Mouse (Mus musculus) embryo, embryonic 10 days (tissue): ENCODE results near the gene Arhgdib.

Source experiments
- DNase-seq: peaks from one replicate; pipeline ENCODE4 v3.0.0-alpha.2; 2015; ENCODE audit warnings: low spot score

Gene Arhgdib

GRCm38 (mm10) chr6:136941051-136942021 lies at the start of gene Arhgdib:
Arhgdib (minus strand) TSS chr6:136941899.
- DNase-seq = peak; percentile 52

DNA sequence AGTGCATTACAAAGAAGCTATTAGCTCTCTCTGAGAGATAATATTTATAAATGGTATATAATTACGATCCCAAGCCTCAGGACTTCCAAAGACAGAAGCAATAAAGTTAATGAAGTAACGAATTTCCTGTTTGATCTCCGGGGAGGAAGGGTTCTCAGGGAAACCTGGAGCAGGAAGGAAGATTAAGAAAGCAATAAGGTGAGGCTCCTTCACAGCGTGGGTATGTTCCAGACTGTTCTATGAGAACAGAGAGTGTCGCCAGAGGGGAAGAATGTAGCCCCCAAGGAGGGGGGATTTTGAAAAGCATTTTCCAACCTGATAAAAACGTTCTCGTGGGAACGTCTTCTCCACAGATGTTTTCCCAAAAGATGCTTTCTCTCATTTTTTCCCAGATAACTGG lies 48.9 kb upstream of the Arhgdib start:
- DNase-seq = no peak

DNA sequence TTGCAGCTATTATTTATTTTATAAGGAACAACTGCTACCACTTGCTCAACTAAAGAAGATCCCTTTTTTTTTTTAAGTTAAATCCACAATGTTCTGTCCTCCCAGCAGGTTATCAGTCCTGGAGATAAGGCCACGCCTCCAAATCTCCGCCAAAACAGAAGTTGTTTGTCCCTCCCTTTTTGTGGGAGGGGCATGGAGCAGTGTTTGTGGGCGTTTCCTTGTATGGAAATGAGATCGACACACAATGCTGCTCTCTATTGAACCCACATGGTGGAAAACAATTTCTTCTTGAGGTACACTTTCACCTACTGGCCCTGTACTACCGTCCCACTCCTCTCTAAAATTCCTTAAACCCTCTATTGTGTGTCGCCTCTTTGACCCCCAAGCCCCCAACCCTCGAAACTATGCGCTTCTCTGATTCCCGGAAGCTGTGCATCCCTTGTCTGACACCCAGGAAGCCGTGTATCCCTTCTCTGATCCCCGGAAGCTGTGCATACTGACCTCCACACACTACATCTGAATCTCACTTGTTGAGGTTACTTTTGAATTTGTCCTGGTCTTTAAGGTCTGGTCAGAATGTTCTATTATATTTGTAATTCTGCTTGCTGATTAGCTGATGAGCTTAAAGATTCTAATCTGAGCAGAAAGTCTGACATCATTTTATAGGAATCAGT lies 48.3 kb upstream of the Arhgdib start:
- DNase-seq = peak; percentile 44

- DNase-seq = no peak
Observed at GRCm38 (mm10) chr6:136988536-136989060, 46.9 kb upstream of the Arhgdib start.

DNA sequence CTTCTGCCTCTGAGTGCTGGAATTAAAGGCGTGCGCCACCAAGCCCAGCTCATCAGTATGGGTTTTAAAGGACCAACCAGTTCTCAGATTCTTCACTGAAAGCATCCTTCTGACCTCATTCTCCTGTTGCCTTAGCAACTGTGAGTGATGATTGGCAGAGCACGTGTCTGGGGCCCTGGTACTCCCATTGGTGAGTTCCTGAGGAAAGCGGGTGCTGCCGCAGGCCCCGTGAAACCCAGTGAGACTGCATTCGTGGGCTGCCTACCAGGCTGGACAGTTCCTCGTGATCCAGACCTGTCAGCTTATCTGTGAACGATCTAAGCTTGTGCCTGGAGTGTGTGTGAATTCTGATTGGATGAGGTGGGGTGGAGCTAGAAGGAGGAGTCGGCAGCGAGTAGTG lies 45.0 kb upstream of the Arhgdib start:
- DNase-seq = no peak

GRCm38 (mm10) chr6:136986019-136986418 lies 44.3 kb upstream of the Arhgdib start:
- no peak for DNase-seq

- peak; percentile 43 for DNase-seq
Observed at GRCm38 (mm10) chr6:136983201-136983600, 41.5 kb upstream of the Arhgdib start.

GRCm38 (mm10) chr6:136982581-136982980 lies 40.9 kb upstream of the Arhgdib start:
- no peak for DNase-seq

DNA sequence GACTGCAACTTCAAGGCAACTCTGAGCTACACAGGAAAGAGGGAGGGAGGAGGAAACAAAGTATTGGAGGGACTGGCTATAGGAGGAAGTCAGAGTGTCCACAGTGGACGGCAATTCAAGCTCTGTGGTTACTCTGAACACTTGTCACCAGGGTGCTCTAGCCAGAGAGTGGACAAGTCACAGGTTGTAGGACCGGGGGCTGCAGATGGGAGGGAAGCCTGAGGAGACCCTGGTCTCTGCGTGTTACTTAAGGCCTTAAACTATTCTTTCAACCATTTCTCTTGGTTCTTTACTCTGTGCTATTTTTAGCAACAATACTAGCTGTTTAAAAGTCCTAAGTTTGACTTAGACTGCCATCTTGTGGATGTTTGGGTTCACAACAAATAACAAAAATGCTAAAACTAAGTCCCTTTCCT lies 38.6 kb upstream of the Arhgdib start:
- DNase-seq = peak; percentile 76

DNA sequence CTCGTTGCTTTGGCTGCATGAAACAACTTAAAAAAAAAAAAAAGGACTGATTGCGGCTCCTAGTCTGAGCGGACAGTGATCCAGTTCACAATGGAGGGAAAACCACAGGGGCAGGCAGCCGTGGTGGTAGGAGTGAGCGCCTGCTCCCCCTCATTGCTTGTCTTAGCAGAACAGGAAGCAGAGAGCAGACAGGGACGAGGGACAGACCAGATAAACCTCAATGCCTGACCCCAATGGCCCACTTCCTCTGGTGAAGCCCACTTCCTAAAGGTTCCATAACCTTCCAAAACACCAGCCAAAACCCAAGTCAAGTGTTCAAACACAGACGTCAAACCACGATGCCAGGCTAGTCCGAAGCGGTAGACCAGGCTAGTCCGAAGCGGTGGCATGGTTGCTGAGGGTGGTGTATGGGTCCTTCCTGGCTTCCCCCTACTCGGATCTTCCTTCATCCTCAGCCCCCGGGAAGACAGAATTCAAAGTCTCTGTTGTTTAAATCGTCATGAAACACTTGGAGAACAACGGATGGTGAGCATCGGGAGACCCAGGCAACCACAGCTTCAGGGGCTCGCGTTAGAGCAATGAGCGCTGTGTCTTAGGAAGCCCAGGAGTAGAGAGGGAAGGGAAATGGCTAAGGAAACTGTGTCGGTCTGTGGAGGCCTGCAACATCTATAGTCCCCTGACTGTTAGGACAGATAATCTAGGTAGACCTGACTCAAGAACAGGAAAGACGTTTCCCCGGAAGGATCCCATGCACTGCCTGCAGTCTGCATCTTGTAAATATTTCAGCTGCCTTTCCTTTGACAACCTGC lies 37.8 kb upstream of the Arhgdib start:
- DNase-seq = no peak

- peak; percentile 47 for DNase-seq
Observed at GRCm38 (mm10) chr6:136968877-136969276, 27.2 kb upstream of the Arhgdib start.

DNA sequence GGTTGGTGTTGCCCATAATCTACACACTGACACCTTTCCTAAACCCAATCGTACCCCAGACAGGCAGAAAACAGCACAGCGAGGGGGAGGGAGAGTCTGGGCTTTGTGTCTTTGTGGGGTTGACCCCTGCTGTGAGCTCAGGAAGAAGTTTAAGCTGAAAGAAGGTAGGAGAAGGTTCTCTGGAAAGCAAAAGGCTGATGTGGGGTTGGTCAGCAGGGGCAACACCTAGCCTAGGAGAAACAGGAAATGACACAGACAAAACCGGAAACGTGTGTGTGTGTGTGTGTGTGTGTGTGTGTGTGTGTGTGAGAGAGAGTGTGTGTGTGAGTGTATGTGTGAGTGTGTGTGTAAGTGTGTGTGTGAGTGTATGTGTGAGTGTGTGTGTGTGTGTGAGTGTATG lies 25.8 kb upstream of the Arhgdib start:
- DNase-seq = no peak

- DNase-seq = no peak
Observed at GRCm38 (mm10) chr6:136965912-136966311, 24.2 kb upstream of the Arhgdib start.

- no peak for DNase-seq
Observed at GRCm38 (mm10) chr6:136964609-136965510, 23.2 kb upstream of the Arhgdib start.

DNA sequence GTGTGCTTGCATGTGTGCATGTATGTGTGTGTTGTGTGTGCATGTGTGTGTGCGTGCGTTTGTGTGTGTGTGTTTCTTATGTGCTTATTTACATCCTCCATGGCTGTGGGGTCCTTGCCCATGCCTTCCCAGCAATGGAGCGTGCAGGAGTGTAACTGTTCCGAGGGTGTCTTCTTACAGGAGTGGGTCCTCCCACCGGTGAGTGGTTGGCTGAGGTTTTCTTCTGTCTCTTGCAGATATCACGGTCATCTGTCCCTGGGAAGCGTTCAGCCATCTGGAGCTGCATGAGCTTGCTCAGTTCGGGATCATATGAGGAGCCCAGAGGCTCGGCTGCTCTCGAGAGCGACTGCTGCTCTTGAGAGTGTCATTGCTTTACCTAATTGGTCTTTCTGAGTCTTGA lies 21.3 kb upstream of the Arhgdib start:
- DNase-seq = no peak

DNA sequence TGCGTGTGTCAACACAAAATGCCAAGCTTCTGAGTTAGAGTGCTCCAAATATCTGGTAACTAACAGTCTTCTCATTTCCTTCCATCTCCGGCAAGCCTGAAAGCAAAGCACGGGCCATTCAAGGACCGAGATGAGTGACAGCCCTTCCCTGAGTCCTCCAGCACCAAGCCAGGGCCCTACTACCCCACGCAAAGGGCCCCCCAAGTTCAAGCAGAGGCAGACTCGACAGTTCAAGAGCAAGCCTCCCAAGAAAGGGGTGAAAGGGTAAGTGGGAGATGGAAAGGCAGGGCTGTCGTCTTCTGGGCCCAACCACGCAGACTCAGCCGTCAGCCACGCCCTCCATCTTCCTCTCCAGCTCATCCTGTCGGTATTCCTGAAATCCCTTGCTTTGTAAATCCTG lies 17.4 kb upstream of the Arhgdib start:
- no peak for DNase-seq

DNA sequence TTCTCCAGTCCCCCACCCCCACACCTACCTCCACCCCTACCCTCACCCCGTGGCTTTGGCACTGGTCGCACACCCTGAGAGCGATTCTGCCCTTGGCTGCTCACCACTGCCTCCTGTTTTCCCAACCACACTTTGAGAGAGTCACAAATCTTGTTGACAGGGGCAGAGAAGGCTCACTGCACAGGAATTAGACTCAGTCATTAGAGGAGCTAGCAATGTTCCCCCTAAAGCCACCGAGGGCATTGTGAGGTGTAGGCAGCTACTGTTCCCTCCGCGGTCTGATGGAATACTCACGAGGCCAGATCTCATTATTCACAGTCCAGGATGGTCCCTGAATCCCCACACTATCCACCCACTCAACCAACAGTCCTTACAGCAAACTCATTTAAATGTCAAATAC lies 15.4 kb upstream of the Arhgdib start:
- no peak for DNase-seq

DNA sequence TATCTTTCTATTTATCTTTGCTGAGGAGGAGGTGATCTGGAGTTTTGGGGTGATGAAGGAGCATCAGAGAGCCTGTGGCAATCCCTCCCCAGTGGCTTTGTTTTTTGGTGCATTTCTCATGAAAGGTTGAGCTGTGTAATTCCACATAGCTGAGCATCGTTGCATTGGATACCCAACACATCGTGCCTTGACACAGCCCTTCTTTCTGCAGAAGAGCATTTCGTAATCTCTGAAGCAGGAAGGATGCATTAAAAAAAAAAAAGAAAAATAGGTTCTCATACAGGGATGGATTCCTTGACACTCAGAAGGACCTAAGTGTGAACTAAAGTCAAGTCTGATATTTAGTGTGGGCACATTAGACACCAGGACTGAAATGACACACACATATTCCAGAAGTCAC lies 13.5 kb upstream of the Arhgdib start:
- DNase-seq = no peak

DNA sequence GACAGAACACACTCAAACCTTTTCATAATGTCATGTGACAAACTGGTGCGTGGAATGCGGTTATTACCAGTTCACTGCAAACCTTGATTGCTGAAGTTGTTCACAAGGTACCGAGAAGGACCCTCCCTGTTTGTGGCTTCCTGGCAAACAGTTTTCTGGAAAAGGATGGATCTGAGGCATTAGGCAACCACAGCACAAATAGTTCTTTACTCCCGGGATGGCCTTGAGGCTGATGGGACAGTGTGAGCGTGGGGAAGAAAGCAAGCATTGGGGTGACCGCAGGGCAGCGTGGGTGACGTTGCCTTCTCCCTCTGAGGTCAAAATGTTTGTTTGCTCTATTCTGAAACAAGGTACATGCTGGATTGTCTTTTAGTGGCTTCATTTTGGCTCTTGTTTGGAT lies 13.0 kb upstream of the Arhgdib start:
- DNase-seq = no peak

GRCm38 (mm10) chr6:136954192-136954591 lies 12.5 kb upstream of the Arhgdib start:
- DNase-seq = no peak

GRCm38 (mm10) chr6:136952930-136953329 lies 11.2 kb upstream of the Arhgdib start:
- DNase-seq = no peak
